Mouse (Mus musculus): Measurements from ENCODE around the gene Brat1.

Brat1 gene

DNA sequence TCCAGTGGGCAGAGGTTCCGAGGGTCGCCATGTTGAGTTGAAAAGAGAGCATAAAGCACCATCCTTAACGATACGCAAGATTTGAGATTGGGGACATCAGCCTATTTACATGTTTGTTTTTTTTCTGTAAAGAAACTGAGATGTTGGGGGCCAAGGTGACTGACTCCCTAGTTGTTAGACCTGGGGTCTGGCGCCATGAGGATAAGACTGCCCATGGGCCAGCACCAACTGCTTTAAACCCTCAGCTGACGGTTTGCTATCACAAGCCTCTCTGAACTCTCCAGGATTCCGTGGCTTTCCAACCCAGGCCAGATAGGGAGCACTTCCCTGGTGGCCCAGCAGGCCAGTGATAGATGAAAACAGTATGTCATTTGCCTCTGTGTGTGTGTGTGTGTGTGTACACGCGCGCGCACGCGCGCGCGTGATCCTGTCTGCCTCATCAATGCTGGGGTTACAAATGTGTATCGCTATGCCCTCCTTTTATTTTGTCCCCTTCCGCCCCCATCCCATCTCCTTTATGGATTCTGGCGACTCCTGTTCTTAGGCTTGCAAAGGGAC lies 2.1 kb upstream of the Brat1 start:
- DNase-seq: no peak

DNA sequence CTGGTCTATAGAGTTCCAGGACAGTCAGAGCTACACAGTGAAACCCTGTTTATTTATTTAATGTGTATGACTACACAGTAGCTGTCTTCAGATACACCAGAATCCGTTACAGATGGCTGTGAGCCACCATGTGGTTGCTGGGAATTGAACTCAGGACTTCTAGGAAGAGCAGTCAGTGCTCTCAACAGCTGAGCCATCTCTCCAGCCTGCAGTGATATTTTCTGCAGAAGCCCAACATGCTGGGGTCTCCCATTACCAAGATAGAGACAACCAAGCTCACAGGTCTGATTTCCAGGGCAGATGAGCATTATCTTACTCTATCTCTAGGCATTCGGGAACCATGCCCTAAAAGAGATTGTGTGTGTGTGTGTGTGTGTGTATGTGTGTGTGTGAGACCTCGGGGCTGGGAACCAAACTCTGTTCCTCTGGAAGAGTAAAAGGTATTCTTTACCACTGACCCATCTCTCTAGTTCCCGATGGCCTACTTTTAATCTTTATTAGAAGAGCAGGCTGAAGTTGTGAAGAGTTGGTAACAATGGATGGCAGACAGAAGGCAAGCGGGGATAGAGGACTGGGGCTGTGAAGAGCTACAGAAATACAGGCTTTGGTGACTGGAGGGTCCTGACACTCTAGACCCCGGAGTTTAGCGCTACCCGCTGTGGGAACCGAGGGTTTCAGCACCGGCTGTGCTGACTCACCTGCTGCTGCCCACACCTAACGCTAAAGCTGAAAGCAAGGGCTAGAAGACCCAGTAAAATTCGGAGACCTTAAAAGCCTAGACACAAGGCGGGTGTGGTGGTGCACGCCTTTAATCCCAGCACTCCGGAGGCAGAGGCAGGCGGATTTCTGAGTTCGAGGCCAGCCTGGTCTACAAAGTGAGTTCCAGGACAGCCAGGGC lies 1.1 kb upstream of the Brat1 start:
- DNase-seq: no peak

- no peak for DNase-seq
These were observed 825 bp downstream of the Brat1 start for GRCm38 (mm10) chr5:140705501-140706171.

- DNase-seq: no peak
These were observed 5.5 kb downstream of the Brat1 start for GRCm38 (mm10) chr5:140710315-140710714.

DNA sequence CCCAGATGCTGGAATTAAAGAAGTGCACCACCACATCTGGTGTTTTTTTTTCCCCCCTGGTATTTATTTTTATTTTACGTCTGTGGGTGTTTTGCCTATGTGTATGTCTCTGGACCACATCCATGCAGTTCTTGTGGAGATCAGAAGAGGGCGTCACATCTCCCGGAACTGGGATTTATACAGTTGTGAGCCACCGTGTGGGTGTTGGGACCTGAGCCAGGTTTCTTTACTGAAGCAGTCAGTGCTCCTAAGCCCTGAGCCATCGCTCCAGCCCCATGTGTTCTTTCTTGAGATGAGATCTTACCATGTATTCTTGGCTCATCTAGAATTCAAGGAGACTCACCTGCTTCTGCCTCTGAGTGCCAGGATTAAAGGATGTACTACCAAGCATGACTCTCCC lies 6.2 kb downstream of the Brat1 start:
- no peak for DNase-seq

DNA sequence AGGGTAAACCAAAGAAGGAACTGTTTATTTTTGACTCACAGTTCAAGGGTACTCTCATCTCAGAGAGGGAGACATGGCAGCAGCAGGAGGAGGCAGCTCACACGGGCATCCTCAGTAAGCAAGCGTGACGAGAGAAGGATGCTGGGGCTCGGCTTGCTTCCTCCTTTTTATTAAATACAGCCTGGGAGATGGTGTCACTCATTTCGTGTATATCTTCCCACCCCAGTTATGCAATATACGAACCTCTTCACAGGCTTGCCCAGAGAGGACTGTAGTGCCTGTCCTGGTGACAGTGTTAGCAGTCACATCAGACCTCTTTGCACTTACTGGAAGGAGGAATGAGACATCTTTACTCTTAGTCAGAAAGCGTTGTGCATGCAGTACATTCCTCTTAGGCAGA lies 16.0 kb downstream of the Brat1 start:
- DNase-seq: no peak

DNA sequence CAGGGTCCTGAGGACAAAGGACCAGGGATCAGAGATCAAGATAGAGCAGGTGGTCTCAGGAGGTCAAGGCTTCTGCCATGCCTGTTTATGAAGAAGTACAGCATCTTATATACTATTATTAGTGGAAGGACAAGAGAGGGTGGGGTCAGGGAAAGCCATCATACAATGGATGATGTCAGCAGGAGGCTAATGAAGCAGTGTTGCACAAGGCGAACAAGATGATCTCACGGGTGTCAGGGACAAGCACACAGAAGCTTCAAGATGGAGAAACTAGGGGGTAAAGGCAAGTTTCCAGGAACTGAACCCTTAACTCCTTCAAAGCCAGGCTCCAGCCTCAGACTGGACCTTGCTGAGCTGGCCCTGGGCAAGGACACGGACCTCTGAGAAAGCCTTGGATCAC lies 17.3 kb downstream of the Brat1 start:
- DNase-seq: no peak

DNA sequence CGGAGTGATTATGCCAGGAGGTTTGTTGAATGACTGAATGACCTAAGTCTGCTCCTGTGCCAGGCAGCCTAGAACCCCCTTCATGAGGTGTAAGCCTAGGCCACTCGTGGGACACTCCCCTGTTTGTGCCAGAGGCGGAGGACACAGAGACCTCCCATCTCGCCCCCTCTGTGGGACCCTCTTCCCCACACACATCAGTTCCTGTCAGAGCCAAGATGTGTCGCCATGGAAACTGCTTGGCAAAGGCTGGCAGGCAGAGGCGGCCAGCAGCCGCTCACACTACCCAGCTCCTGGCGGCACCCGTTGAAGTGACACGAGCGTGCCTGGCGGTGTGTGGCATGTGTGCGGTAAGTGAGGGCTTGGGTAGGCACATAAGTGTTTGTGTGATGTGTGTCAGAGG lies 19.0 kb downstream of the Brat1 start, which contains the start of gene Amz1:
Gene Amz1, plus strand, starts transcription at position 306 of the 400 bp plus-strand sequence.
- no peak for DNase-seq

DNA sequence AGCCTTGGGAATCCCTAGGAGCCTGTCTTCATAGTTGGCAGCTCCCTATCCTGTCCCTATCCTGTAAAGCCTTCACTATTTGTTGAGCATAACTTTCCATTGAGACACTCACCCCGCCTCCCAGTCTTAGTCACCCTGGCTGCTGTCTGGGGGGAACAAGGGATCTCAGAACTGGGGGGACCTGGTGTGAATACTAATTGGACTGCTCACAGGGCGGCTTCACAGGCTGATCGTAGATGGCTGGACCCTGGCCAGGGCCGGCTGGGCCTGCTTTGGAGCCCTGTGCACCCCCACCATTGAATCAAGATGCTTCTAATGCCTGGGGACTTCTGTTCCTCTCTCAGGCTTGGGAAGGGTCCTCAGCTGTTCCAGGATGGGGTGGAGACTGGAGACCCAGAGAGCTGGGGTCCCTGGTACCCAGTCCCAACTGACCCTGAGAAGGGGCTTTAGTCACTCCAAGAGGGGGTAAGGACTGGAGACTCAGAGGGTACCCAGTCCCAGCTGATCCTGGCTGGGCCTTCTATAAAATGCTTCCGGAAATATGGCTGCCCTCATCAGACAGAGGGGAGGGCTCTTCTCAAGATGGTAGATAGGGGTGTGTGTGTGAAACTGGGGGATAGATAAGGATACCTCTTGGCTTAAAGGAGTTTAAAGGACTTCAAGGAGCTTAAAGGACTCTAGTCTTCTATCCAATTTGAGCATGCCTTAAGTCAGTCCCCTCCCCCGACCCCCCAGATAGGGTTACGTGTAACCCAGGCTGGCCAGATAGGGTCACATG lies 21.4 kb downstream of the Brat1 start:
- no peak for DNase-seq

DNA sequence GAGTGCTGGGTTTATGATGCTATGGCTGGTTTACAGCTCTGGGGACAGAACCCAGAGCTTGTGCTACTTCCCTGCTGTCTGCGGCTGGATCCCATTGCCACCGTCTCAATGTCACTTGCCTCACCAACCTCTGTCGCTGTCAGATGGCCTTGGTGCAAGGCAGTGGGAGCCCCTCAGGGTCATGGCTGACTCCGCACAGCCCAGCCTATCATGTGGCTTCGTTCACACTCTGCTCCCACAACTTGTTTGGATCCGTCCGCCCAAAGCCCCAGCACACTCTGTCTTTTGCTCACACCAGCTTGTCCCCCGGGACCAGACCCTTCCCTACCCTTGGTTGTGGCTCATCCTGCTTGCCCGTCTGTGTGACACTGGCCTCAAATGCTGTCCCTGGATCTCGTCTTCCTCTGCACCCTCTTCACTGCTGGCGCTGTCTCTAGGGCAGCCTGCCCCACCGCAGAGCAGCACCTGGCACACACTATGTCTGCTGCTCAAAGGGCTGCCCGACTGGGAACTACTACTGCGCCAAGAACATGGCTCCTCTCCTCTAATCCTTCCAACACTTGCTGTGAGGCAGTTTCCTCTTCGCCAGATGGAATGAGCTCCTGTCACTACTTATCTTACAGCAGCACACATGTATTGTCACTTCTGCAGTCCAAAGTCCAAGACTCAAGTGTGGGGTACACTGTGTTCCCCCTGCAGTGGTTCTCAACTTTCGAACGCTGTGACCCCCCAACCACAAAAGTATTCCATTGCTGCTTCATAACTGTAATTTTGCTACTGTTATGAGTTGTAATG lies 22.3 kb downstream of the Brat1 start:
- no peak for DNase-seq

- DNase-seq: no peak
These were observed 26.4 kb downstream of the Brat1 start for GRCm38 (mm10) chr5:140731040-140731797.

GRCm38 (mm10) chr5:140732195-140732594 lies 27.4 kb downstream of the Brat1 start:
- DNase-seq: no peak

DNA sequence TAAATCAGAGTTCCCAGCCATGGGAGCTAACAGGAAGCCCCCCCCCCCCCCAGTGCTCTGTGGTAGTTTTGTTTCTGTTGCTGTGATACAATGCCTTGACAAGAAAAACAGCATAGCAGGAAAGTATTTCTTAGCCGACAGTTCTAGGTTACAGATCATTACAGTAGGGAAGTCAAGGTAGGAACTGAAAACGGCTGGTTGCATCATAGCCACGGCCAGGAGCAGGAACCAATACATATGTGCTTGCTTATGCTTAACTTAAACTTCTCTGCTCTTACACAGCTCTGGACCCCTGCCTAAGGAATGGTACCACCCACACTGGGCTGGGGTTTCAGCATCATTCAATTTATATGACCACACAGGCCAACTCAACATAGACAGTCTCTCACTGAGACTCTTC lies 28.5 kb downstream of the Brat1 start:
- DNase-seq: no peak

- DNase-seq: peak; percentile 55
These were observed 30.5 kb downstream of the Brat1 start for GRCm38 (mm10) chr5:140735297-140735696.

GRCm38 (mm10) chr5:140736166-140736565 lies 31.4 kb downstream of the Brat1 start:
- no peak for DNase-seq

DNA sequence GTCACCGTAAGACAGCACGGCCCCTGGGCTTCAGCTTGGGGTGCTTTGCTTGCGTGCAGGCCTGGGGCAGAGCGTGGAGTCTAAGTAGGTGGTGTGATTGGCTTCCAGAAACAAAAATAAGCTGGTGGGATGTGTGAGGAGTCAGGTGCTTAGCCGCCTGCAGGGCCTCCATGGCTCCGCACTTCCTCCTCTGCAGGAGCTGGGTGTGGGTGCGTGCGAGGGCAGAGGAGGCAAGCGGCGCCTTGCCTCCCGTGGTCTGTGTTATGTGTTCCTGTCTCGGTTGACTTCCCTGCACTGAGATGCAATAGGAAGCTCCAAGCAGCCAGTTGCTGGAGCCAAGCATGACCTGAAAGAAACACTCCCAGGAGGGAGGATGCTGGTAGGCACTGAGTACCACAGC lies 35.0 kb downstream of the Brat1 start:
- DNase-seq: no peak

GRCm38 (mm10) chr5:140741040-140741439 lies 36.2 kb downstream of the Brat1 start:
- DNase-seq: no peak

- DNase-seq: no peak
These were observed 37.1 kb downstream of the Brat1 start for GRCm38 (mm10) chr5:140741877-140742276.

DNA sequence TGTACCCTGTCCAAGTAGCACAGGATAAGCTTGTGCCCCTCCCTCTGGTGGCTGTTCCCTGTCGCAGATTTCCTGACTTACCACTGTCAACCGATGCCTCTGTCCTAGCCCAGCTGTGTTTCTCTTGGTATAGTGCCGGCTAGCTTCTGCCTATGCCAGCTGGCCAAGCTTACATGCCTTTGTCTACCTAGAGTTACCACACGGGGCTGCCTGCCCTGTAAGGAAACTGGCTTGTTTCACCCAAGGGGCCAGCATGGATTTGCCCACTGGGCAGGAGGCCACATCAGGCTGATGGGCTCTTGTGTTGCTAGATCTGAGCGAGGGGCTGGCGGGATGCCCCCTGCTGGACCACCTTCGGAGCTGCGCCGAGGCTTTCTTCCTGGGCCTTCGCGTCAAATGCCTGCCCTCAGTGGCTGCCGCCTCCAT lies 38.9 kb downstream of the Brat1 start:
- no peak for DNase-seq

DNA sequence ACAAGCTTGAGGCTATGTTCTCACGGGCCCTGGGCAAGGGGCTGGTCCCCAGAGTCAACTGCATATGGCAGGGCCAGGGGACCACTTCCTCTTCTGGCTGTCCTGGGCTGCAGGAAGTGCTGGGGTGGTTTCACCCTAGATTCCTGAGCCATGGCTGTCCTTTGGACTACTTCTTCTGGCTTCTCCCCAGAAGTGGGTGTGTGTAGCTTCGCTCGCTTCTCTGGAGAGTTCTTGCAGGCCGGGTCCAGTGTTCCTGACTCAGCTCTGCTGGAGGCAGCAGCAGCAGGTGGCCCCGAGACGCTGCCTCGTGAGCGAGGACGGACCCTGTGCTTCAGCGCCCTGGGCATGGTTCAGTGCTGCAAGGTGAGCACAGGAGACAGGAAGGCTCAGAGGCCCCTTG lies 43.6 kb downstream of the Brat1 start:
- DNase-seq: no peak

Measured in lung, postnatal 14 days (tissue).